Mouse (Mus musculus): Measurements from ENCODE around the gene Lingo1.

Gene Lingo1

DNA sequence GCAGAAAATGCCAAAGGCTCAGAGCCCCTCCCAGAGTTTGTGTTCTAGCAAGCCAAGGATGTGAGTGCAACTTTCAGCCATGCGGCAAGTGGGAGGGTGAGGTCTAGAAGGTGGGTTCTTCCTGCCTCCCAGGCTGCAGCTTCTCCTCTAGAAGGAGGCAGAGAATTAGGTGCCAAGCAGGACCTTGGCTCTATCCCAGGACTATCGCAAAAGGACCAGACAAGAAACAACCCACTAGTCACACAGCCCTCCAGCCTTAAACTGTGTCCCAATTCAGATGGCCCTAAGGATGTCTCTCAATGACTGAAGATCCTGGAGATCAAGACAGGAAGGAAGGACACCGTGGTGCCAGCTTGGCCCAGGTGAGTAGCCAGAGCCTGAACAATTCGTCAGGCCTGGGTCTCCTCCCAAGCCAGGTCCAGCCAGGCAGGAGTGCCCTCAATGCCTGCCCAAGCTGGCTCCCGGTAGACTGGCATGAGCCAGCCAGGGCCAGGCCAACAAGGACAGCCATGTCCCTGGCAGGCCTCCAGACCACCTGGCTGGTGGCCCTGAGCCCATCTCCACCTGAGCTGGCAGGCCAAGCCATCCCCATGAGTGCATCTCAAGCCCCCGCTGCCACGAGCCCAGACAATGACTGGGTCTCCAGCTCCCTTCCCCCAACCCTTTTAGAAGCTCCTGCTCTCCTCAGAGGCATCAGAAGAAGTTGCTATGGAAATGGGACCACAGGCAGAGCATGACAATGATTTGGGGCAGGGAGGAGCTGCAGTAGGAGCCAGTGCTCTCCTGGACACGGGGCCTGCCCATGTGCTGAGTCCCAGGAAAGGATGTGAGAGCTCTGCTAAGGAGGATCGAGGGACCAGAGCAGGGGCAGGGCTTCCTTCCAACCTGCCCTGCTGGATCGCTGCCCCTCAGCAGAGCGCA is 19.1 kb downstream of the Lingo1 start:
- DNase-seq (ENCODE audit: low read depth, low spot score), result no peak

DNA sequence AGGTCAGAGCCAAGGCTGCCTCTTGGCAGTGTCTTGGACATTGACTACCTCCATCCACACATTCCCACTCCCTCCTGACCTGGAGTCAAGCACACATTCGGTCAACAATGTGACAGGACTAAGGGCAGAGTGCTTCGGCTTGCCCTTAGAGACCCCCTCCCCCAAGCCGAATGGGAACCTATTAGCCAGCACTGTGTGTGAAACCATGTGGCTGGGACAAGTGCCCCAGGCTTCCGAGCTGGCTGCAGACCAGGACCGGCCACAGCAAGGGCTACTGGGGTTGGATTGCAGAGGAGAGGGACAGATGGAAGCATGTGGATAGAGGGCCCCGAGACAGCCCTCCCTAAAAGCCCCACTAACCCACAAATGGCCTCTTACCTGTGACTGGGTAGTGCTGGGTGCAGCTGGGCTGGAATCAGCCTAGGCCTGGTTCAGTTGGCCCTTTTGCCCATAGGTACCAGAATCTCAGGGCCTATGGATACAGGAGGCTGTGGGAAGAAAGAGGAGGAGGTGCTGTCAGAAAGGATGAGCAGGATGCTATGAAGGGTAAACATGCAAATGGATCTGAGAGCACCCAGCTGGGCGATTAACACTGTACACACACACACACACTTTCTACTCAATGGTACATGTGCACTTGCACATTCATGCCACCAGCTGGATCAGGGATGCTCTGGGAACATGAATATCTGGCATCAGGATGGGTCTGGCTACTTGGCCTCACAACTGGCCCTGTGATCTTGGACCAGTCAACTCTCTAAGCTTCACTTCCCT is 20.9 kb downstream of the Lingo1 start:
- DNase-seq (ENCODE audit: low read depth, low spot score), result no peak

GRCm38 (mm10) chr9:56774231-56774630 is 22.0 kb downstream of the Lingo1 start:
- no peak for DNase-seq (ENCODE audit: low read depth, low spot score)

GRCm38 (mm10) chr9:56773666-56774065 is 22.6 kb downstream of the Lingo1 start:
- no peak for DNase-seq (ENCODE audit: low read depth, low spot score)

DNA sequence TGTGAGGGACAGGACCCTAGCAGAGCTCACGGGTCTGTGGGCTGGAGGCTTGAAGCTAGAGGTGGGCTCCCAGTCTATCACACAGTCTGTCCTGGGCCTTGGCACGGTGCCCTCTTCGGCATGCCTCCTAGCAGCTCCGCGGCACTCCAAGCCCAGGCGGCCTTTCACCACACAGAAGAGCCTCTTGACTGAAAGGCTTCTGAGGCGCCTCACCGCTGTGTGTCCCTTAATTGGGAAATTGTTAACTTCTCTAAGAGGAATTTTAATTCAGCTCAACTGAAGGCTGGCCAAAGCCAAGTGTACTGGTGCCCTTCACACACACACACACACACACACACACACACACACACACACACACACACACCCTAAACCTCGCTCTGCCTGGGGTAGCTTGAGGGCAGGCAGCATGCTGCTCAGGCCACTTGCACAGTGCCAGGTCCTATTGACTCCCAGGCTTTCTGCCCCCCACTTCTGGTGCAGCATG is 28.6 kb downstream of the Lingo1 start:
- no peak for DNase-seq (ENCODE audit: low read depth, low spot score)

DNA sequence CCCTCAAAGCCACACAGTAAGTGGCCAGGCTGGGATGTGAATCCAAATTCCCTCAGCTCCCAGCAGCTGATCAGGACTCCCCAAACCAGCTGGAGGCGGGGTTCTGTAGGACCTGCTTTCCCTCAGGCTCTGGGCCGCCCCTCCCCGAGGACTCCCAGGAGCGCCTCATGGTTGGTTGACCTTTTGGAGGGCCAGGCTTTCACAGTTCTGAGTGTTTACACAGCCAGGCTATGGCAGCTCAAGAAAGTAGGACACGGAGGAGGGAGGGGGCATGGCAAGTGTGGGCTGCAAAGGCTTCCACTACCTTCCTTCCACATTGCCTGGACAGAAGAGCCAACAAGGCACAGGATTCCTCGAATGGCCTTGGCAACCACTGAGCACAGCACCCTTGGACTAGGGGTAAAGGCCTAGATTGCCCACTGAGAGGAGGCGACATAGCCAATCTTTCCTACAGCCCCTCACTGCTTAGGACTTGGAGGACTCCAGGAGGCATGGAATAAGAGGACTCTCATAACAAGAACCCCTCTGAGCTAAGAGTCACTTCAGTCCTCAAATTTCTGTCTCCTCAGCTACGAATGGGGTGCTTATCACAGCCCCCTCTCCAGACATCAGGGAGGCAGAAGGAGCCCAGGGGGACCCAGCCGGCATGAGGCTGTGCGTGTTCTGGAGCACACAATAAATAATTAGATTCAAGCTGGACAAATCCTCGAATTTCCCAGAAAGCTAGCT is 29.5 kb downstream of the Lingo1 start:
- no peak for DNase-seq (ENCODE audit: low read depth, low spot score)

- DNase-seq (ENCODE audit: low read depth, low spot score), result no peak
Observed at GRCm38 (mm10) chr9:56762106-56762562, 34.1 kb downstream of the Lingo1 start.

DNA sequence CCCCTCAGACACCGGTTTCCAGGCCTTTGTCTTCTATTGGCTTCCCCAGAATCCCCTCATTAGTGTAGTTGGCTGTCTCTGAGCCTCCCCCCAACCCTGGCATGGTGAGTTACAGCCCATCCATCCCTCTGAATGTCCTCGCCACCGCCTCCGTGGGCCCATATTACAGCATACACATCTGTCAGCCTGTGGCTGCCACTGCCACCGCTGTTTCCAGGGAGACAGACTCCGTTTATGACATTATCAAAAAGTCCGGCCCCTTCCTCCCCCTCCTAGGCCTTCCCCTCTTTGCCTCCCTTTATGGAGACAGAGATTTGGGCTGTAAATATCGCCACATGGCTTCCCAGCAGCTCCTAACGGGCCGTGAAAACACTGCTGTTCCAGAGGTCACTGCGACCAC is 38.5 kb downstream of the Lingo1 start:
- DNase-seq (ENCODE audit: low read depth, low spot score), result no peak

DNA sequence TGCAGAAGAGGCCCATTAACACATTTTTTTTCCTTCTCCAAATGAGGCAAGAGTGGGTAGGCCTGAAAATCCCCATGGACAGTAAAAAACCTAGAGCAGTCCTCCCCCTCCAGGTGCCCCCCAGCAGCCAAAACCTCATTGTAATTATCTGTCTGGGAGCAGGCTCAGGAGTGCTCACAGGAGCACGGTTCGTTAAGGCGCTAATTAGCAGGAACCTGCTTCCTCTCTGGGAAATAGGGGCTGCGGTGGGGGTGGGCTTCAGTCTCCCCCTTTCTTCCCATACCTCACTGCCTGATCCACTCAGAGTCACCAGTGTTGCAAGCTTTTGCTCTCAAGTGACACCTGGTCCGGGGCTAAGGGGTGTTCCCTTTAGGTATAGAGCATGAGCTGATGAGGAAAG is 41.1 kb downstream of the Lingo1 start:
- DNase-seq (ENCODE audit: low read depth, low spot score), result no peak

DNA sequence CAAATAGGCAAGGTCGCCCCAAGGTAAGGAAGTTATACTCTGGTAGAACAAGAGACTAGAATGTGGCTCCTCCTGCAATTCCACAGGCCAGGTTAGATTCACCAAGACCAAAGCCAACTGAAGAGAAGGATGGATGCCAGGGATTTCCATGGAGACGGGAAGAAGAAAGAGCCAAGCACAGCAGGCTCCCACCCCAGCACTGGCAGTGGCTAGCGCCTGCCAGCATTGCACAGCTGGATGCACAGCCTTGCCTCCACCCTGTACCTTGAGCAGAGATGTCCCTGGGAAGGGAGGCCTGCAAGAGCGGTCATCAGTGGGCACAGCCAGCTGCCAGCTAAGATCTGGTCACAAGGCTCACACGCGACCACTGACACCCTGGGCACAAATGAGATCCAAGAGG is 42.9 kb downstream of the Lingo1 start:
- no peak for DNase-seq (ENCODE audit: low read depth, low spot score)

DNA sequence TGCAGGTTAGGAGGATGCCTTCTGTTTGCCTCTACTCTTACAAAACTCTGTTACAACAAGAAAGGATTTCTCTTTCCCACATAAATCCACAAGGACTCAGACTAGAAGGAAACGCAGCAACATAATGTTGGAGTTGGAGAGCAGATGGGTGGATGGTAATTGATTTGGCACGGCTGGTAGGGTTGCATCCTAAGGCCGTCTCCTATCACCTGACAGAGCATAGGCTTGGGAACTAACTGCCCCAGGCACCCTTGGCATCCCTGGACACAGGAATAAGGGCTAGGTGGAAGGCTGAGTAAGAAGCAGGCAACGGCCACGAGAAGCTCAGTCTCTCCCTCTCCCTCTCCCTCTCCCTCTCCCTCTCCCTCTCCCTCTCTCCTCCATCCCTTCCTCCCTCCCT is 48.2 kb downstream of the Lingo1 start:
- no peak for DNase-seq (ENCODE audit: low read depth, low spot score)

DNA sequence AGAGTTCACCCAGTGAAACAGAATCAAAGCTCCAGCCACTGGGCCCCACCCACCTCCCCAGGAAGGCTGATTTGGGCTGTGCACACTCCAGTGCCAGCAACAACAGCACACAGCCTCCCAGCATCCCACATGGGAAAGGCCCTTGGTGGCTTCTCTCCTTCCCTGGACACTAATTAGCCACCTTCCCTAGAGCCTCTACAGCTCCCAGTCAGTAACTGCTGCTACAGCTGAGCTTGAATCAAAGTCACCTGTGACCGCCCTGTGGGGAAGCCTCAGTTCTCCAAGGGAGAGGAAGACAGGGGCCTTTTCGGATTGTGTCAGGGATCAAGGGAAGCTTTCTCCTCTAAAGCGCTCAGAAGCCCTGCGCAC is 49.4 kb downstream of the Lingo1 start:
- no peak for DNase-seq (ENCODE audit: low read depth, low spot score)

- no peak for DNase-seq (ENCODE audit: low read depth, low spot score)
Observed at GRCm38 (mm10) chr9:56746195-56746925, 49.9 kb downstream of the Lingo1 start.

DNA sequence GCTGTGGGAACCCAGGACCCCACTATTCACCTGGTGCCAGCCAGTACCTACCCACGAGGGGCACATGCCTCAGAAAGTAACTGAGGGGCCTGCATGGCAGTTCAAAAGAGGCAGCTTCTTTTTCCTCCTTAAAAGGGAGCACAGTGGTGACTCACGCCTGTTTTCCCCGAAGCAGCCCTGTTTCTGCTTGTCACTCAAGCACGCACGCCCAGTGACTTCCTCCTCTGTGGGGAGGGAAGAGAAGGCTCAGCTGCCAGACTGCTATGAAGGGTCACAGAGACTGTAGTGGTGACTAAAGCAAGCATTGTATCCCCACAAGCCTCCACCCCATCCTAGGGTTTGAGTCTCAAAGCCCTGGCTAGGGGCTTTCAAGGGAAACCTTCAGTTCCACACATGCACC is 51.9 kb downstream of the Lingo1 start:
- DNase-seq (ENCODE audit: low read depth, low spot score), result no peak

DNA sequence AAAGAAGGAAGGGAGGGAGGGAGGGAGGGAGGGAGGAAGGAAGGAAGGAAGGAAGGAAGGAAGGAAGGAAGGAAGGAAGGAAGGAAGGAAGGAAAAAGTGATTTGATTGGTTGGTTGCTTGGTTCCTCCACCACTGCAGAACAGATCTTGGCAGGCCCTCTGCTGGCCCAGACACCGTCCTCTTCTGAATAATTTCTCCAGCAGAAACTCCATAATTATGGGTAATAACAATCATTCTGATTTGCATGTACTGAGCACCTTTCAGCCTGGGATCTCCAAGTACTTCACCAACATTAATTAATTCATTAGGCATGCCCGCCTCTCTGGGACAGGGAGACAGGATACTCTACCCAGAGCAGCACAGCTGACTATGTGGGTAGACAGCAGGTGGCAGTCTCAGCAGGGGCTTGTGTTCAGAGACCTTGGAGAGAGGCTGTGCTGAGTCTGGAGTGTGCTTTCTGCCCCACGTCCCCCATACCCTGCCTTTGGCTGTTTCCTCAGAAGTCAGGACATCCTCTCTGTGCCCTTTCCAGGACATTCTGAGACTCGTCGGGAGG is 57.0 kb downstream of the Lingo1 start:
- no peak for DNase-seq (ENCODE audit: low read depth, low spot score)

- no peak for DNase-seq (ENCODE audit: low read depth, low spot score)
Observed at GRCm38 (mm10) chr9:56738261-56739171, 57.8 kb downstream of the Lingo1 start.

DNA sequence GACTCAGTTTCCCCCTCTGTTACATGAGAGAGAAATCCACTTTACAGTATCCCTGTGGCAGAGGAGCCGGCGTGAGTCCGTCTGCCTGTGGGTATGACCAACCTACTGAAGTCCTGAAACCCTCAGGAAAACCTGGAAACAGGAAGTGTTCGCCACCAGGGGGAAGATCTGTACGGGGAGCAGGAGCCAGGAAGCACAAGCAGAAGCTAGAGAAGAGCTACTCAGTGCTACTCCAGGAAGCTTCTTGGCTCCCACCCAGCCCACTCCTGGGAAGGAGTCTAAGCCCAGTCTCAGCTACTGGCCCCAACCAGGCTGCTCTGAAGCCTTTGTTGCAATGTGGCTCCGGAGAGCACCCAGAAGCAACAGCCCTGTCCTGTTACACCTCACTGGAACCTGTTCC is 61.9 kb downstream of the Lingo1 start:
- DNase-seq (ENCODE audit: low read depth, low spot score), result no peak

GRCm38 (mm10) chr9:56730997-56731396 is 65.3 kb downstream of the Lingo1 start:
- DNase-seq (ENCODE audit: low read depth, low spot score), result no peak

- DNase-seq (ENCODE audit: low read depth, low spot score), result no peak
Observed at GRCm38 (mm10) chr9:56729145-56729544, 67.1 kb downstream of the Lingo1 start.

All from retina, adult 2 months (tissue).